Mouse (Mus musculus) olfactory bulb, adult 2 months (tissue): ENCODE measurements around the gene Myf6.

Experiments
- CTCF ChIP-seq: fragments of 200-500 bp; IDR thresholded peaks from 2 replicates; pipeline ENCODE4 v1.5.1; 2012; ENCODE audit warnings: low read depth, mild to moderate bottlenecking, low read length, moderate library complexity; ENCODE audit not compliant: insufficient read depth
- POLR2A ChIP-seq: fragments of 200-500 bp; IDR thresholded peaks from 2 replicates; pipeline ENCODE4 v1.6.1; 2012; ENCODE audit warnings: mild to moderate bottlenecking, low read depth, low read length, moderate library complexity; ENCODE audit not compliant: insufficient read depth

DNA sequence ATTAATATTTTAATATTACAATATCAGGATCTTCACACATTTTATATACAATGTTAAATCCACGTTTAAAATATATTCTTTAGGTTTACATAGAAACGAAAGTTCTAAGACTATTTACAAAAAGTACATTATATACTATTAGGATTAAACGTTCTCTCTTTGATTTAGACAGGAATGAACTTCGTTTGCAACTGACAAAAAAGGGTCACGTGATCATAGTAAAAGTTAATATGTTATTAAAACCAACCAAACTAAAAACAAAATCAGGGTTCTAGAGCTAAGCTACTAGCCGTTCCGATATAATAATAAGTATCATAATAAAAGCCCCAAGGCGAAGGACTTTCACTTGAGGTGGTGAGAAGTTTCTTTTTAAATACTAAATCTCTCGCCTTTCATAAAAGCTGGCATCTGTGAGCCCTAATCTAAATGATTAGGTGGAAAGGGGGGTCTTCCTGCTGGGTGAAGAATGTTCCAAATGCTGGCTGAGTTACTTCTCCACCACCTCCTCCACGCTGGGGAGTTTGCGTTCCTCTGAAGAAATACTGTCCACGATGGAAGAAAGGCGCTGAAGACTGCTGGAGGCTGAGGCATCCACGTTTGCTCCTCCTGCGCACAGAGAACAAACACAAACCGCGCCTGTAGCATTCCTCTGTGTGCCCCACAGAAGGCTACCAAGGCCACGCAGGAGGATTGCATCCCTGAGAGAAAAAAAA lies 1.5 kb downstream of the Myf6 start:
- TF ChIP-seq POLR2A (no peak), CTCF (no peak)
